Mouse (Mus musculus) ES-Bruce4 (cell line): Measurements from ENCODE around the gene Ryr1. TPM values are rescaled to one million over a fixed set of nuclear protein-coding genes. Genes with fewer than 3 reads are reported as not detected.
A peak's percentile ranks its signal among the peaks of the same experiment; 100 is the strongest.
"Not testable (repeated sequence)": the region's sequence is repeated elsewhere in the genome, so short reads cannot be mapped to it uniquely, and the experiment has no call there.

ENCODE experiments used
- H3K27ac ChIP-seq: 2 replicates; pipeline ENCODE4 v1.5.1; 2012; ENCODE audit warnings: low read length, inconsistent platforms; ENCODE audit not compliant: insufficient read depth
- H3K27me3 ChIP-seq: 2 replicates; pipeline ENCODE4 v1.6.1; 2012; ENCODE audit warnings: mild to moderate bottlenecking, low read length, inconsistent platforms; ENCODE audit not compliant: control insufficient read depth, poor library complexity, insufficient read depth, severe bottlenecking
- H3K36me3 ChIP-seq: 2 replicates; pipeline ENCODE4 v1.6.1; 2012; ENCODE audit warnings: inconsistent platforms, mild to moderate bottlenecking, low read length, moderate library complexity; ENCODE audit not compliant: control insufficient read depth, poor library complexity, insufficient read depth, severe bottlenecking
- H3K4me1 ChIP-seq: one replicate; pipeline ENCODE4 v1.8.1; 2011; ENCODE audit warnings: low read length; ENCODE audit not compliant: control insufficient read depth, insufficient read depth
- H3K4me3 ChIP-seq: 2 replicates; pipeline ENCODE4 v1.5.1; 2011; ENCODE audit warnings: low read depth, mild to moderate bottlenecking, low read length
- H3K9ac ChIP-seq: 2 replicates; pipeline ENCODE4 v1.6.1; 2012; ENCODE audit warnings: low read depth, mild to moderate bottlenecking, inconsistent platforms; ENCODE audit not compliant: poor library complexity, severe bottlenecking
- H3K9me3 ChIP-seq: replicated peaks from 2 replicates; pipeline ENCODE4 v1.6.1; 2012; ENCODE audit warnings: mild to moderate bottlenecking, low read length, inconsistent platforms; ENCODE audit not compliant: control insufficient read depth, poor library complexity, insufficient read depth, severe bottlenecking
- CTCF ChIP-seq: IDR thresholded peaks from one replicate; pipeline ENCODE4 v1.8.1; 2011; ENCODE audit warnings: low read depth, low read length
- EP300 ChIP-seq: IDR thresholded peaks from 2 replicates; pipeline ENCODE4 v1.6.1; 2011; ENCODE audit warnings: low read depth, low read length; ENCODE audit not compliant: insufficient read depth
- POLR2A ChIP-seq: IDR thresholded peaks from one replicate; pipeline ENCODE4 v1.8.1; 2011; ENCODE audit warnings: low read length; ENCODE audit not compliant: insufficient read depth
- polyA plus RNA-seq: library from polyadenylated mRNA; stranded (reverse); fragments of >200 nt; gene quantifications from 2 replicates; pipeline ENCODE4 v1.2.4, GENCODE M21; 2011; ENCODE audit warnings: low read depth; ENCODE audit not compliant: missing spikeins, insufficient read depth, insufficient read length

Gene Ryr1
- polyA plus RNA-seq, 1 experiment: 10.3 TPM

DNA sequence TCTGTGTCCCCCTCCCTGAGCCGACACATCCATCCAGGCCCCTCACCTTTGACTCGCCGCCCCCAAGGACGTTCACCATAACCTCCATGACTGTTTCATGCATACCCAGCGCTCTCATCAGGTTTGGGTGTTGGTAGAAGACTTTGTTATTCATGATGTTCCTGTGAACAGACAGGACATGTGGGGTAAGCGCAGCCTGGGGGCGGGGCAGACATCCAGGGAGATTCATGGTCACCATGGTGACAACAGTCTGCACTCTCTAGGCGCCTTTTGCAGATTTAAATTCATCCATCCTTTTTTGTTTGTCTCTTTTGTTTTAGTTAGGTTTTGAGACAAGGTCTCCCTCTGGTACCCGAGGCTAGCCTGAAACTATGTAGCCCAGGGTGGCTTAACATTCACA is 48.0 kb downstream of the Ryr1 start:
- TF ChIP-seq EP300: no peak
- no peak for TF ChIP-seq CTCF
- no peak for TF ChIP-seq POLR2A
- Histone ChIP-seq H3K4me3 (no peak overlapping the region), H3K36me3 (no peaks in the 10 kb centered on the region), H3K27me3 (no peaks in the 10 kb centered on the region), H3K4me1 (no peaks in the 10 kb centered on the region), H3K27ac (no peak overlapping the region), H3K9ac (no peak overlapping the region), H3K9me3 (no peaks in the 10 kb centered on the region)

DNA sequence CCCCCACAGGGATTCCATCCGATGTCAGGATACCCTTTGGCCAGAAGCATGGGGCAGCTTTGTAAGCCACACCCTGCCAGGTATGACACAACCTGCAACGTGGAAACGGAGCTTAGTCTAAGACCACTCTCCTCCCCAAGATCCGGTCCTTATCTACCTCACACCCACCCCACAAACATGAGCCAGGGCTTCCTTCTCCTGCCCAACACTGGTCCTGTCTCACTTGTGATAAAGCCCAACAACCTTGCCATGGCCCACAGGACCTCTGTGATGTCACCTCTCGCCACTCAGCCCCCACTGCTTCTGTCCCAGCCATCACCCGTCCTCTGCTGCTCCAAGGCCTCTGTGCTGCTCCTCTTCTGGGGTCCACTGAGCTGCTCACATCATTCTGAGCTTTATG is 49.8 kb downstream of the Ryr1 start:
- TF ChIP-seq EP300 (no peak), POLR2A (no peak), CTCF (no peak)
- Histone ChIP-seq H3K27ac (no peak overlapping the region), H3K9me3 (no peaks in the 10 kb centered on the region)

DNA sequence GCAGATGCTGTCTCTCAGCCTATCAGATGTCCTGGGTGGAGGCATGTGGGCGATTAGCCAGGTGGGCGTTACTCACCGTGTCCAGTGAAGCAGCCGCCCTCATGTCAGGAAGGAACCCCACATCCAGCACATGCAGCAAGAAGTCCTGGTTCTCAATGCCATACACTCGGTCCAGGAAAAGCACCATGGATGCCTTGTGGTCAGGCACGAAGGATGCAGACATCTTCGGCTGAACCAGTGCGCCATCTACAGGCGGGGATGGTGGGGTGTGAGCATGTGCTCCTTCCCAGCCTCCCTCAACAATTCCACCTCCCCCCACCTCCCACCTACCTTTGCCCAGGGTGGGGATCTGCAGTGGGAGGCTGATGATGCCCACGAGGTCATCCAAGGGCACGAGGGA is 52.3 kb downstream of the Ryr1 start:
- Histone ChIP-seq H3K27me3 (no peaks in the 10 kb centered on the region), H3K27ac (no peak overlapping the region), H3K9ac (no peak overlapping the region), H3K9me3 (no peaks in the 10 kb centered on the region), H3K4me3 (no peak overlapping the region), H3K4me1 (no peaks in the 10 kb centered on the region), H3K36me3 (no peaks in the 10 kb centered on the region; the same call in 1 of the 2 replicates)
- TF ChIP-seq CTCF (peak; percentile 90), POLR2A (no peak)

More for the DNA sequence above, 49.8 kb downstream of the Ryr1 start:
- H3K4me3 ChIP-seq: no peak overlapping the region
- no peaks in the 10 kb centered on the region for H3K36me3 ChIP-seq
- H3K9ac ChIP-seq: no peak overlapping the region
- H3K27me3 ChIP-seq: no peaks in the 10 kb centered on the region
- no peaks in the 10 kb centered on the region for H3K4me1 ChIP-seq

DNA sequence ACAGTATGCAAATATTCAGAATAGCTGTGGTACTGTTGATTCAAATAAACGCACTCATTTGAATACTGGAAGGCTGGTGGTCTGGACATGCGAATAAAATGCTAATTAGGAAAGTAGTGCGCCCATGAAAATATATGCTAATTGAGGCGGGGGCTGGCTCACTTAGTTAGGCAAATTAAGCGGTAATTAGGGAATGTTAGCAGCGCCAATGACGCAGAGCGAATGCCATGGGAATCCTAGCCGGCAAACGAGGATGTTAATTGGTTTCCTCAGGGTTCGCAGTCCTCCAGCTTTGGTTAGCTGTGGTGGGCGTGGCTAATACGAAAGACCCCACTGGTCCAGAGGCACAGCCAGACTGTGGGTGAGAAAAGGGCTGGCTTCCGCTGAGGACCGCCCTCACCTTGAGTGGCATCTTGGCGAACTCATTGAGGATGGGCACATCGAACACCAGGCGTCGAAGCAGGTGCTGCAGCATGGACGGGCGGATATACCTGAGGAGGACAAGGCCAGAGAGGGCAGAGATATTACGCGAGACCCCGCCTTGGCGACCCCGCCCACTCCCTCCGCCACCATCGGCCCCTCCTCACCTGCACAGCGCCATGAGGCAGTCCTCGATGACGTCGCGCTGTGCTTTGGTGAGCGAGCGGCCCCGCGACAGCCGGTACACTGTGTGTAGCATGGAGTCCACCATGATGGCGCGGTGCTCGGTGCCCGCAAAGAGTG is 53.6 kb downstream of the Ryr1 start:
- TF ChIP-seq CTCF (no peak), EP300 (no peak), POLR2A (no peak)
- peak overlapping the region; percentile 22 for H3K4me3 ChIP-seq
- H3K9me3 ChIP-seq: no peaks in the 10 kb centered on the region
- no peak overlapping the region for H3K27ac ChIP-seq
- H3K4me1 ChIP-seq: peaks cover 2% of the 10 kb centered on the region
- no peaks in the 10 kb centered on the region for H3K27me3 ChIP-seq
- H3K9ac ChIP-seq: no peak overlapping the region
- no peaks in the 10 kb centered on the region; the same call in 1 of the 2 replicates for H3K36me3 ChIP-seq

DNA sequence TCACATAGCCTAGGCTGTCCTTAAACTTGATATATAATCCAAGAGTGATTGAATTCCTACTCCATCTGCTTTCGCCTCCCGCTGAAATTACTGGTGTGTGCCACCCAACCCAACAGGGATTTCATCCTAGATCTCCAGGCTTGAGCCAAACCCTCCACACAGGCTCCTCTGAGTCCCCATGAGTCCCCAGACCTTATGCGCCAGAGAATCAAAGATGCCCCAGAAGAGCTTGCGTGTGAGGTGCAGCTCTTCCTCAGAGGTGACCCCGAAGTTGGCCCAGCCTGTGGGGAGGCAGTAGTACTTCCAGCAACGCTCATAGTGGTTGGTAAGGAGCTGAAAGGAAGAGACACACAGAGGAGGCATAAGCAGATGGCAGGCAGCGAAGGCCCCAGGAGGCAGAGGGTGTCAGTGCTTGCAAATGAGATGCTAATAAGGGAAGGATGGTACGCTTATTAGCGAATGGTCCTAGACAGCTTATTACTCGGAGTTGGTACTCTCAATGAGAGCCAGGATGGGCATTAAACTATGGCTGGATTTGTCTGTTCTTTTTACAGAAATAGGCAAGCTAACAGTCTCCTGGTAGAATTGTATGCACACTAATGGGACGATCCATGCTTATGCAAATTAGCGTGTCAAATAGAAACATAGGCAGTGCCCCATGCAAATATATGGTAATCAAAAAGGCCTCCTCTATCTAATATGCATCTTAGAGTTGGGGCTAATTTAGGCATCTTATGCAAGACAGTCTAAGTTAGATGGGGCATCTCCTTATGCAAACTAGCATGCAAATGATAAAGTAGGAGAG is 54.4 kb downstream of the Ryr1 start:
- no peak overlapping the region for H3K4me3 ChIP-seq
- H3K9ac ChIP-seq: no peak overlapping the region
- TF ChIP-seq POLR2A (no peak), CTCF (no peak), EP300 (no peak)
- H3K27ac ChIP-seq: no peak overlapping the region
- H3K4me1 ChIP-seq: peaks cover 2% of the 10 kb centered on the region
- H3K9me3 ChIP-seq: no peaks in the 10 kb centered on the region
- no peaks in the 10 kb centered on the region for H3K27me3 ChIP-seq
- no peaks in the 10 kb centered on the region; the same call in 1 of the 2 replicates for H3K36me3 ChIP-seq

DNA sequence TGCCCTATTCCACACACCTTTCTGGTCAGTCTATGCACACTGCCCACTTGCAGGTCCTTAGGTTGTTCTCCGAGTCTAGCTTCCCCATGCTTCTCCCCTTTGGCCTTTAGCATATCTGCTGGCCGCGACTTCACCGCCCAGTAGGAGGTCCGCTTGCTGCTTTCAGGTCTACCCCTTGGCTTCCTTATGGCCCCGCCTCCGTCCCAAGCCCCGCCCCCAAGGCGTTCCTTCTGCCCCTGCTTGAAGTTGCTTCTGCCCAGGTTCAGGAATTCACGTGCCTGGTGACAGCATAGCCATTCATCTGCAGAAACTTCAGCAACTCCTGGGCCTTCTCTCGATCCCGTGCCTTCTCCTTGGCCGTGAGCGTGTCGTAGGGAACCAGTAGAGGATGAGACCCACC is 57.2 kb downstream of the Ryr1 start:
- no peak overlapping the region for H3K27ac ChIP-seq
- H3K9ac ChIP-seq: no peak overlapping the region
- H3K27me3 ChIP-seq: no peaks in the 10 kb centered on the region
- peak overlapping the region; percentile 2; the same call in 1 of the 2 replicates for H3K4me3 ChIP-seq
- peaks cover 4% of the 10 kb centered on the region for H3K4me1 ChIP-seq
- TF ChIP-seq EP300 (no peak), CTCF (no peak), POLR2A (no peak)
- no peaks in the 10 kb centered on the region for H3K9me3 ChIP-seq
- H3K36me3 ChIP-seq: no peaks in the 10 kb centered on the region; the same call in 1 of the 2 replicates

DNA sequence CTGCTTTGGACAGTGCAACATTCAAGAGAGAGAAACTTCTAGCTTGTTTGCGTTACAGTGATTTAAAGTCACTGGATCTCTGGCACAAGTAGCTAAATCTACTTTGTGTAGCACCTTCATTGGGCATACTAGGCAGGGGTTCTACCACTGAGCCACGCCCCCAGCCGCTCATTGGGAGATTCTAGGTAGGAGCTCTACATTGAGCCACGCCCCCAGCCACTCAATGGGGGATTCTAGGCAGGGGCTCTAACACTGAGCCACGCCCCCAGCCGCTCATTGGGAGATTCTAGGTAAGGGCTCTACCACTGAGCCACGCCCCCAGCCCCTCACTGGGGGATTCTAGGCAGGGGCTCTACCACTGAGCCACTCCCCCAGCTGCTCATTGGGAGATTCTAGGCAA is 61.5 kb downstream of the Ryr1 start:
- H3K27me3 ChIP-seq, H3K4me1 ChIP-seq, H3K36me3 ChIP-seq, H3K9me3 ChIP-seq, H3K4me3 ChIP-seq, H3K9ac ChIP-seq, H3K27ac ChIP-seq: not testable (repeated sequence)
